Mouse (Mus musculus) embryonic facial prominence, embryonic 14.5 days (tissue): Measurements from ENCODE around the gene 4930455H04Rik. TPM values are rescaled to one million over a fixed set of nuclear protein-coding genes. Genes with fewer than 3 reads are reported as not detected.

Experiments used
- ATAC-seq: fragments of 200-750 bp; cut with Nextera tagmentation; 2 replicates; pipeline ENCODE4 v1.8.0; 2017; ENCODE audit warnings: low read depth, moderate number of reproducible peaks, moderate TSS enrichment
- DNase-seq: peaks from one replicate; pipeline ENCODE4 v3.0.0-alpha.2; 2015; ENCODE audit warnings: low spot score
- H3K27ac ChIP-seq: fragments of 300-500 bp; sonication (generic); replicated peaks from 2 replicates; pipeline ENCODE4 v1.5.1; 2014; ENCODE audit warnings: low read depth, mild to moderate bottlenecking, low read length, moderate library complexity
- H3K27me3 ChIP-seq: fragments of 300-500 bp; sonication (generic); replicated peaks from 2 replicates; pipeline ENCODE4 v1.6.1; 2014; ENCODE audit warnings: low read length; ENCODE audit not compliant: control insufficient read depth, insufficient read depth
- H3K36me3 ChIP-seq: fragments of 300-500 bp; sonication (generic); 2 replicates; pipeline ENCODE4 v1.6.1; 2014; ENCODE audit warnings: low read length, mixed read lengths; ENCODE audit not compliant: control insufficient read depth, insufficient read depth
- H3K4me1 ChIP-seq: fragments of 300-500 bp; sonication (generic); 2 replicates; pipeline ENCODE4 v1.6.1; 2014; ENCODE audit warnings: antibody characterized with exemption, low read length; ENCODE audit not compliant: control insufficient read depth, insufficient read depth
- H3K4me2 ChIP-seq: fragments of 300-500 bp; sonication (generic); 2 replicates; pipeline ENCODE4 v1.6.1; 2014; ENCODE audit warnings: low read depth, mild to moderate bottlenecking, low read length, moderate library complexity, mixed read lengths
- H3K4me3 ChIP-seq: fragments of 300-500 bp; sonication (generic); 2 replicates; pipeline ENCODE4 v1.5.1; 2014; ENCODE audit warnings: low read depth, mild to moderate bottlenecking, low read length
- H3K9ac ChIP-seq: fragments of 300-500 bp; sonication (generic); 2 replicates; pipeline ENCODE4 v1.6.1; 2014; ENCODE audit warnings: low read depth, mild to moderate bottlenecking, low read length, moderate library complexity, mixed read lengths
- H3K9me3 ChIP-seq: fragments of 300-500 bp; sonication (generic); 2 replicates; pipeline ENCODE4 v1.6.1; 2016; ENCODE audit warnings: low read length; ENCODE audit not compliant: control insufficient read depth
- WGBS: fragments of 180-500 bp; shearing (Covaris S2); extraction: QIAGEN DNeasy Blood & Tissue Kit; methylation state at CpG from one replicate; pipeline ENCODE4 v1.1.7; 2014; 5-methylcytosine and 5-hydroxymethylcytosine counted together
- polyA plus RNA-seq: library from polyadenylated mRNA; unstranded; fragments of >200 nt; fragmentation: Nextera tagmentation; extraction: Ambion mirVana; gene quantifications from 2 replicates; pipeline ENCODE4 v1.2.1, GENCODE M21; 2014

4930455H04Rik gene
- polyA plus RNA-seq, 1 experiment from 2014 or later, result not detected

DNA sequence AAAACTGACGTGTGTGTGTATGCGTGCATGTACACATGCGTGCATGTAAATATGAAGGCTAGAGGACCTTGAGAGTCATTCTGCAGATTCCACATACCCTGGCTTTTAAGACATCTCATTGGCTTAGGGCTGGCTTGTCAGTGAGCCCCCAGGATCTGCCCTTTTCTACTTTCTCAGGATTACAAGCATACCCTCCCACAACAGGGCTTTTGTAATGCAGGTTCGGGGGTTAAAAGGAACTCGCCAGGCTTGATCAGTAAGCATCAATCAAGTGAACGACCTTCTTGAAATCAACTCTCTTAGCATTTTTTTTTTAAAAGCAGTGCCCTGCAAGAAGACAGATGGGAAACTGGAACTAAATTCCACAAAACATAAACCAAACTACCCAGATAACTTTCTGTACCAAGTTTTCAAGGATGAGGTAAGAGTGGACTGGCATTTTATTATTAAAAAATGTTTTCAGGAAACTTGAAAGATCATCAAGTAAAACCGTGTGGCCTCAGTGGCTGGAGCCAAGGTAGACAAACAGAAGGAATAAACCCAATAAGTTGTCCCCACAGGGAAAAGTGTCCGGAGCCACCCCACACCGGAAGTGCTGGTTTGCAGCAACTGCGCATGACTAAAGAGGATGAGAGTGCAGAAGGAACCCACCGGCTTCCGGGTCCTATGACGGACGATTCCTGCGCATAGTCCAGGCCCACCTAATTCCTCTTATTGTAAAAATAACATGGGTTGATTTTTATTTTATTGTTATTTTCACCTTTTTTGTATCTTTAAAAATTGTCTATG is 6.5 kb upstream of the 4930455H04Rik start:
- ATAC-seq, result no peak
- DNase-seq, result no peak
- Histone ChIP-seq H3K9me3 (peaks cover 5% of the 10 kb centered on the region; the same call in 1 of the 2 replicates), H3K4me3 (no peak overlapping the region), H3K4me1 (no peaks in the 10 kb centered on the region), H3K27me3 (no peaks in the 10 kb centered on the region), H3K36me3 (no peaks in the 10 kb centered on the region), H3K9ac (no peak overlapping the region), H3K27ac (no peak overlapping the region), H3K4me2 (no peak overlapping the region)
- WGBS, result 73% methylated on average over 15 of the region's 15 CpGs

DNA sequence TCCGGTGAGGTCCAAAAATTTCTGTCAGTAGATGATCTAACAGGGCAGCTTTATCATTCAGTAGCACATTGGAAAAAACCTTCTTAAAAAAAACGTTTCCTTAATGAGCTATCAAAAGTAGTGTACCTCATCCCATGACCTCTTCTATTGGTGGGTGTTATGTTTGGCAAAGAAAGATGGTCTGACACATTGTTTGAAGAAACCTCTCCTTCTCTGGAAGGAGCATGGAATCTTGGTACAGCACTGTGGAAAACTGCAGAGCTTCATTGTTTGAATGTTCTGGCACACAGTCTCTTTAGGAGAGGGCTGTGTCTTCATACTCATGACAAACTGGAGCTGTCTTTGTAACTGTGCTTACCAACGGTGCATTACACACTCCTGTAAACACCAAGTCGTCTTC is 4.9 kb upstream of the 4930455H04Rik start:
- Histone ChIP-seq H3K9me3 (peaks cover 5% of the 10 kb centered on the region; the same call in 1 of the 2 replicates), H3K4me3 (no peak overlapping the region), H3K27ac (no peak overlapping the region), H3K4me2 (no peak overlapping the region), H3K27me3 (no peaks in the 10 kb centered on the region), H3K4me1 (no peaks in the 10 kb centered on the region), H3K36me3 (no peaks in the 10 kb centered on the region), H3K9ac (no peak overlapping the region)
- WGBS, result 69% methylated on average over 4 of the region's 4 CpGs
- ATAC-seq (no peak), DNase-seq (no peak)

DNA sequence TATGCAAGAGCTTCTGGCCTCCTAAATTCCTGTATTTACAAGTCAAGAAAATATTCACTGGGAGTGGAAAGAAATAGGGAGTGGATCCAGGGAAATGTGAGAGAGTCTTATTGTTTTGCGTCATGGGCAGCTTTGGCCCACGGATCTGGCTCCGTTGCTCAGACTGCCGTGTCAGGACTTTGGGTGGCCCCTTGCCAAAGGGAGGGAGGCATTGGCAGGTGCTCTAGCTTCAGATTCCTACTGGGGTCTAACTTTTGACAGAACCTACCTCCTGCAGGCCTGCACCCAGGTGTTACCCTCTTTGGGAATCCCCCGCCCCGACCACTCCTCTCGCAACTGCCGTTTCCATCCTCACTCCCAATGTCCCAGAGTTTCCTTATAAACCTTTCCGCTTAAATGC is 3.6 kb upstream of the 4930455H04Rik start:
- H3K9ac ChIP-seq, result no peak overlapping the region
- no peaks in the 10 kb centered on the region for H3K4me1 ChIP-seq
- H3K4me2 ChIP-seq, result no peak overlapping the region
- peaks cover 5% of the 10 kb centered on the region; the same call in 1 of the 2 replicates for H3K9me3 ChIP-seq
- no peak overlapping the region for H3K27ac ChIP-seq
- no peak overlapping the region for H3K4me3 ChIP-seq
- WGBS, result 77% methylated on average over 8 of the region's 9 CpGs
- DNase-seq, result no peak
- H3K36me3 ChIP-seq, result no peaks in the 10 kb centered on the region
- H3K27me3 ChIP-seq, result no peaks in the 10 kb centered on the region
- ATAC-seq, result no peak

DNA sequence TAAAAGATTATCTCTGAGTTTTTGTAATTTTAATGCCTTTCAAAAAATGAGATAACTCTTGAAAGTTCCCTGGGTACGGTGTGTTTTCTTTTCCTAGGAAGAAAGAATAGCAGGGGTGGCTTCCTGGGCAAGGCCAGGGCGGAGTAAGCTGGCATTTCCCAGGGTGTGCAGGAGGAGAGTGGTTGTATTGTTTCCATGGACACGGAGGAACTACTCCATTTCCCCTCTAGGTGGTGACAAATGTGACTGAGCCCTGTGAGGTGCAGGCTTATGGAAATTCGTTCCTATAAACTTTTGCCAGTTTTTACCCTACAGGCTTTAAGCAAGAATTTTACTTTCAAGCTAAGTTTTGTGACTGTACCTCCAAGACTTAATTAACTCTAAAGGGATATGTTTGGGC is 1.8 kb upstream of the 4930455H04Rik start:
- peak; percentile 88 for ATAC-seq
- WGBS, result 32% methylated on average over 4 of the region's 4 CpGs
- peak; percentile 76 for DNase-seq
- Histone ChIP-seq H3K4me3 (peak overlapping the region; percentile 39; the same call in 1 of the 2 replicates), H3K4me2 (peak overlapping the region; percentile 69), H3K36me3 (no peaks in the 10 kb centered on the region), H3K9ac (no peak overlapping the region), H3K27me3 (no peaks in the 10 kb centered on the region), H3K27ac (0 out of 2 replicates have a peak overlapping the region, but pooled peaks have one; percentile 28), H3K9me3 (peaks cover 5% of the 10 kb centered on the region; the same call in 1 of the 2 replicates), H3K4me1 (no peaks in the 10 kb centered on the region)

DNA sequence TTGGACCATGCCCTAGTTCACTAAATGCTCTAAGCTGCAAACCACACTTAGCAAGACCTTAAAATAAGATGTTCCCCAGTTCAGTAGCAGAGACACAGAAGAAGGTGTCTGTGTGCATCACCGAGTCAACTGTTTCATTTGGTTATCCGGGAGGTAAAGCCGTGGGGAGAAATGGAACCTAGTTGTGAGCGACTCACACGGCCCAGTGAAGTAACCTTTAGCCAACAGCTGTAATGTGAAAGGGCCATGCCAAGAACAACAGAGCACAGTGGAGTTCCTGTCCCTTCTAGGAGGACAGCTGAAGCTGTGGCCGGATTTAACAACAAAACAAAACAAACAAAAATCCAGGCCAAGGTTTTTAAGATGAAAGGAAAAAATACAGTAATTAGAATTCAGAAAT is 1.3 kb upstream of the 4930455H04Rik start:
- H3K36me3 ChIP-seq, result no peaks in the 10 kb centered on the region
- peak overlapping the region; percentile 69 for H3K4me2 ChIP-seq
- H3K4me3 ChIP-seq, result peak overlapping the region; percentile 39; the same call in 1 of the 2 replicates
- H3K9me3 ChIP-seq, result peaks cover 5% of the 10 kb centered on the region; the same call in 1 of the 2 replicates
- 36% methylated on average over 6 of the region's 6 CpGs for WGBS
- DNase-seq, result peak; percentile 62
- no peaks in the 10 kb centered on the region for H3K4me1 ChIP-seq
- peak overlapping the region; percentile 28; the same call in 1 of the 2 replicates for H3K27ac ChIP-seq
- H3K9ac ChIP-seq, result peak overlapping the region; percentile 10; the same call in 1 of the 2 replicates
- H3K27me3 ChIP-seq, result no peaks in the 10 kb centered on the region
- peak; percentile 31; the same call in 1 of the 2 replicates for ATAC-seq

DNA sequence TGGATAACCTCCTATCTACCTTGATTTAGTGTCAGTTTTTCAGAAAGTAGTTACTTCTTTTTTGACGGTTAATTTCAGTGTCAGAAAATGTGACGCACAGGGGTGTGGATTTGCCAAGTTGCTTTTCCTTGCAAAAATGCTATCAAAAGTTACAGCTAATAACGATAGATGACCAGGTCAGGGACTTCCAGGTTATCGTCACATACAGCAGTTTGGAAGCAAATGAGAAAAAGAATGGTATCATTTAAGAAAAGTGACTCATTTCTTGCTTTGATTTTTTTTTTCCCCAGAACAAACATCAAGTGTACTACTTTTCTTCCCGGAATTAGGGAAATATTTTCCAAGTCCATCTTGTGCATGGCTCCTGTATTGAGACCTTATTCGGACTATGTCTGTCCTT is 631 bp upstream of the 4930455H04Rik start:
- peak overlapping the region; percentile 39 for H3K4me3 ChIP-seq
- ATAC-seq (no peak), DNase-seq (no peak)
- 77% methylated on average over 6 of the region's 6 CpGs for WGBS
- H3K27me3 ChIP-seq, result no peaks in the 10 kb centered on the region
- H3K4me2 ChIP-seq, result peak overlapping the region; percentile 69
- H3K9ac ChIP-seq, result 0 out of 2 replicates have a peak overlapping the region, but pooled peaks have one; percentile 10
- H3K36me3 ChIP-seq, result no peaks in the 10 kb centered on the region
- H3K9me3 ChIP-seq, result peaks cover 5% of the 10 kb centered on the region; the same call in 1 of the 2 replicates
- no peak overlapping the region for H3K27ac ChIP-seq
- no peaks in the 10 kb centered on the region for H3K4me1 ChIP-seq

DNA sequence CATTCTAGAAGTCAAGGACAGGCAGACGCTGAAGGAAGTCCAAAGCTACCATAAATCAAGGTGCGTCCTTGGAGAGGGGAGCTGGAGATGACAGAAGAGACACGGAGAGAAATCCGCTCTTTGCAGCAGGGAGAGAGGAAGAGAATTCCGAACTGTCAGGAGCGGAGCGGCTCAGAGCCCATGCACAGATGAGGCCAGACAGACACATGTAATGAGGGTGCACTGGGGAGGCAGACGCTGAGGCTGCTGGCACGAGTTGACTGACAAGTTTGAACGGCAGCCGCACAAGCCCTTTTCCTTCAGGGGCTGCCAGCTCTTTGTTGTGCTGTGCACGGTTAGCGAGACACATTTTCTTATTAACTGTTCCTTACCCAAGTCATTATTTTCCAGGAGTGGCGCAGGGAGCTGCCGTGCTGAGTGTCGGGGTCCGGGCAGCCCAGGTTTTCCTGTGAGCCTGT is 502 bp downstream of the 4930455H04Rik start, which contains the start of gene Palmd:
Gene Palmd (minus strand): TSS at position 448 of the 458 bp plus-strand sequence.
- peak within 1 kb of the TSS; percentile 64 for H3K9ac ChIP-seq
- peak within 1 kb of the TSS; percentile 69 for H3K4me2 ChIP-seq
- H3K27me3 ChIP-seq, result no peaks in the 10 kb centered on the region
- peak within 1 kb of the TSS; percentile 39 for H3K4me3 ChIP-seq
- 3% methylated on average over 16 of the region's 17 CpGs for WGBS
- H3K36me3 ChIP-seq, result no peaks in the 10 kb centered on the region
- ATAC-seq, result peak; percentile 90
- H3K27ac ChIP-seq, result peak within 1 kb of the TSS; percentile 56
- no peaks in the 10 kb centered on the region for H3K4me1 ChIP-seq
- H3K9me3 ChIP-seq, result peaks cover 5% of the 10 kb centered on the region; the same call in 1 of the 2 replicates
- peak; percentile 91 for DNase-seq

DNA sequence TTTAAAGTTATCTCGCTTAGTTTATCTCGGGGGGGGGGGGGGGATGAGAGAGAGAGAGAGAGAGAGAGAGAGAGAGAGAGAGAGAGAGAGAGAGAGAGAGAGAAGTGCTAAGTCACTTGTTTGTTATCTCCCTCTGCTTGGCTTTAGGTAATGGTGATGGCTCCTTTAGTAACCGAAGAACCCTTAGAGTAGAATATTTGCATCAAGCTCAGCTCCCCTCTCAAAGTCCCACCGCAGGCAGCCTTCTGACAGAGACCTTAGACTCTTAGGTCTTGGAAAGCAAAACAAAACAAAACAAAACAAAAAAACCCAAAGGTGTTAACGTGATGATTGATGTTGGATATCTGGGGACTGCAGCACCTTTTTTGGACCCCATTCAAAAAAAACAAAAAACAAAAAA is 936 bp downstream of the 4930455H04Rik start:
- Histone ChIP-seq H3K4me2 (peak overlapping the region; percentile 69), H3K9ac (peak overlapping the region; percentile 64), H3K36me3 (no peaks in the 10 kb centered on the region), H3K4me3 (peak overlapping the region; percentile 39), H3K9me3 (peaks cover 5% of the 10 kb centered on the region; the same call in 1 of the 2 replicates), H3K27ac (peak overlapping the region; percentile 56; the same call in 1 of the 2 replicates), H3K4me1 (no peaks in the 10 kb centered on the region), H3K27me3 (no peaks in the 10 kb centered on the region)
- 17% methylated on average over 5 of the region's 5 CpGs for WGBS
- ATAC-seq (no peak), DNase-seq (no peak)
